Comparison of ENCODE assay signal across 10 mouse cellular contexts in the genomic region with DNA sequence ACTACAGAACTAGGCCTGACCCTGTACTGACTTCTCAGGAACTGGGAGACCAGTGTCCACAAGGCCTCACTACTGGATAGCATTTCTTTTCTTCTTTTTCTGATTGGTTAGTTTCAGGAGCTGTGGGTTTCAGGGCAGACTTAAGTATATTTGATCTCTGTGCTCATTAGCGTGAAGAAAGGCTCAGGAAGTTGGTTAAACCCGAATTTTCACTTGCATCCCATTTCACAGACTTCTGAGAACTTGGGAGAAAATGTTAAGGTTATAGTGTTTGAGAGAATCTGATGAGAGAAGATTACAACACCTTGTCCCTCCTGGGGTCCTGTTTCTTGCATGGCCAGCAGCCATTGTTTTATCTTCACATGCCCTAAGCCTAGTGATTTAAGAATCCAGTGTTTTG. TPM values are rescaled to one million over a fixed set of nuclear protein-coding genes. Genes with fewer than 3 reads are reported as not detected.
DNase-seq lines count a peak whose midpoint lies in the region; ATAC-seq lines count a peak whose summit lies in the region.
"Had no signal": no experiment of that assay in that cellular context is flagged by ENCODE, and none has a peak within 500 bp of the region (broad histone marks: within the 10 kb centered on the region; RNA-seq: fewer than 3 reads in every experiment).

No protein-coding gene starts in this region.

- no peak overlapping the region for H3K9ac ChIP-seq in neural tube, embryonic 12.5 days
- H3K9ac ChIP-seq in limb, embryonic 11.5 days (ENCODE audit: low read length), result no peak overlapping the region; the same call in 1 of the 2 replicates
- H3K9ac ChIP-seq in stomach, embryonic 15.5 days, result no peak overlapping the region

- peak; percentile 35 for DNase-seq in embryo, embryonic 10.5 days (ENCODE audit: low spot score)
- no peak for DNase-seq in embryo, embryonic 10 days (ENCODE audit: low spot score)
- DNase-seq in neural tube, embryonic 10.5 days (ENCODE audit: extremely low spot score, low spot score), result no peak
- no peak for DNase-seq in limb, embryonic 11.5 days (ENCODE audit: low spot score)
- DNase-seq in left cerebral cortex, postnatal 10 days (ENCODE audit: extremely low spot score in 1 of 2, low spot score in 2 of 2), result no peak

- H3K9me3 ChIP-seq in neural tube, embryonic 12.5 days, result no peaks in the 10 kb centered on the region
- H3K9me3 ChIP-seq in limb, embryonic 11.5 days (ENCODE audit: control insufficient read depth, low read length), result no peaks in the 10 kb centered on the region
- H3K9me3 ChIP-seq in stomach, embryonic 15.5 days, result no peaks in the 10 kb centered on the region

- no peak overlapping the region for H3K27ac ChIP-seq in neural tube, embryonic 12.5 days
- H3K27ac ChIP-seq in limb, embryonic 11.5 days (replicated peaks; ENCODE audit: low read depth, low read length), result no peak overlapping the region; the same call in 1 of the 2 replicates
- no peak overlapping the region for H3K27ac ChIP-seq in stomach, embryonic 15.5 days

- H3K27me3 ChIP-seq in neural tube, embryonic 12.5 days (replicated peaks), result no peaks in the 10 kb centered on the region
- no peaks in the 10 kb centered on the region for H3K27me3 ChIP-seq in limb, embryonic 11.5 days (ENCODE audit: control insufficient read depth, insufficient read depth, low read length)
- H3K27me3 ChIP-seq in stomach, embryonic 15.5 days (replicated peaks), result no peaks in the 10 kb centered on the region

- no peaks in the 10 kb centered on the region for H3K36me3 ChIP-seq in neural tube, embryonic 12.5 days
- no peaks in the 10 kb centered on the region for H3K36me3 ChIP-seq in limb, embryonic 11.5 days (ENCODE audit: control insufficient read depth, insufficient read depth, low read length)
- H3K36me3 ChIP-seq in stomach, embryonic 15.5 days, result no peaks in the 10 kb centered on the region
- H3K36me3 ChIP-seq: G1E had no signal

- no peak for ATAC-seq in neural tube, embryonic 12.5 days (ENCODE audit: low FRiP score, low read depth)
- no peak for ATAC-seq in limb, embryonic 11.5 days (ENCODE audit: insufficient number of reproducible peaks, low FRiP score, low TSS enrichment, low read depth)
- no peak for ATAC-seq in stomach, embryonic 15.5 days (ENCODE audit: insufficient read depth, low FRiP score, low read depth)
- no peak for ATAC-seq in megakaryocyte-erythroid progenitor cell, adult 5-6 weeks (replicated peaks; ENCODE audit: low FRiP score, low TSS enrichment, poor library complexity, severe bottlenecking)

- no peak overlapping the region for H3K4me3 ChIP-seq in neural tube, embryonic 12.5 days
- no peak overlapping the region for H3K4me3 ChIP-seq in limb, embryonic 11.5 days (ENCODE audit: low read depth, low read length)
- H3K4me3 ChIP-seq in stomach, embryonic 15.5 days (replicated peaks), result peak overlapping the region; percentile 67; the same call in 1 of the 2 replicates
- H3K4me3 ChIP-seq: megakaryocyte, embryonic 14.5 days had no signal

- peaks cover 16% of the 10 kb centered on the region for H3K4me1 ChIP-seq in neural tube, embryonic 12.5 days
- H3K4me1 ChIP-seq in limb, embryonic 11.5 days (ENCODE audit: control insufficient read depth, insufficient read depth, low read length), result peaks cover 6% of the 10 kb centered on the region; the same call in 1 of the 2 replicates
- H3K4me1 ChIP-seq in stomach, embryonic 15.5 days, result 0 out of 2 replicates have a peak, but pooled peaks cover 4% of the 10 kb centered on the region

- WGBS in neural tube, embryonic 12.5 days, result 32% methylated on average over 2 of the region's 2 CpGs
- 11% methylated on average over 2 of the region's 2 CpGs for WGBS in limb, embryonic 11.5 days
- 52% methylated on average over 2 of the region's 2 CpGs for WGBS in stomach, embryonic 15.5 days

- intact Hi-C loops in left cerebral cortex, postnatal 10 days (cut with DNase I), result loop anchor here (10.0 kb wide), 2 partner anchors 961 to 1089 kb away; no protein-coding TSS in a partner anchor

- H3K4me2 ChIP-seq in neural tube, embryonic 12.5 days (replicated peaks), result peak overlapping the region; percentile 90
- H3K4me2 ChIP-seq in limb, embryonic 11.5 days (ENCODE audit: low read depth, severe bottlenecking), result peak overlapping the region; percentile 44; the same call in 1 of the 2 replicates
- H3K4me2 ChIP-seq in stomach, embryonic 15.5 days, result peak overlapping the region; percentile 67; the same call in 1 of the 2 replicates

RNA-seq across cellular contexts. Expression of a gene that starts 0.8 kb away (rescaled TPM):
- 30.5 and 34.6 TPM in 2 replicates for polyA plus RNA-seq in neural tube, embryonic 12.5 days (2016; fragmentation: Nextera tagmentation; extraction: Ambion mirVana)
- 39.1 and 47.5 TPM in 2 replicates for polyA plus RNA-seq in limb, embryonic 11.5 days (2014; fragmentation: Nextera tagmentation; extraction: Ambion mirVana)
- 52.4 and 57.0 TPM in 2 replicates for polyA plus RNA-seq in stomach, embryonic 15.5 days (2015; fragmentation: Nextera tagmentation; extraction: Ambion mirVana)
- 10 to 100 TPM; 27.4 to 32.7 TPM for total RNA-seq in left cerebral cortex, postnatal 10 days (2021)
- not detected in 2 replicates for total RNA-seq in megakaryocyte-erythroid progenitor cell, adult 5-6 weeks (2014; fragmentation: Nextera tagmentation)
- 1.2 TPM in 1 of 2 replicates, not detected in the other for total RNA-seq in megakaryocyte-erythroid progenitor cell, adult 5-6 weeks (2017)
- polyA plus RNA-seq: G1E had no signal
